Mouse (Mus musculus) C2C12 (cell line): ENCODE results near the gene Zbtb8a.

Experiments
- CEBPB ChIP-seq: IDR thresholded peaks from one replicate; pipeline ENCODE4 v1.6.1; 2011; ENCODE audit warnings: low read depth, mild to moderate bottlenecking, control low read depth, moderate library complexity
- CTCF ChIP-seq: IDR thresholded peaks from one replicate; pipeline ENCODE4 v1.5.1; 2011; ENCODE audit not compliant: control insufficient read depth, insufficient read depth, insufficient read length
- MYOD1 ChIP-seq: IDR thresholded peaks from one replicate; pipeline ENCODE4 v1.6.1; 2011; ENCODE audit warnings: low read depth; ENCODE audit not compliant: control insufficient read depth, insufficient read length

DNA sequence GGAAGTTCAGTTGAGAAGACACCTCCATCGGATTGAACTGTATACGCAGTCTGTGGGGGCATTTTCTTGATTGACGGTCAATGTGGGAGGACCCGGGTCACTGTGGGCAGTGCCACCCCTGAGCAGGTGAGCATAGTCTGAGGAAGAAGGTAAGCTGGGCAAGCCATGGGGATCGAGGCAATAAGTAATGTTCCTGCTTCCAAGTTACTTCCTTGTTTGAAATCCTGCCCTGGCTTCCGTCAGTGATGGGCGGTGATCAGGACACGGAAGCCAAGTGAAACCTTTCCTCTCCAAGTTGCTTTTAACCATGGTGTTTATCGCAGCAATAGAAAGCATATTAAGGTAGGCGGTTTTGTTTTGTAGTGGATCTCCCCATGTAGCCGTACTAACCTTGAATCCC lies 7.8 kb upstream of the Zbtb8a start:
- TF ChIP-seq MYOD1 = no peak
- no peak for TF ChIP-seq CEBPB
- no peak for TF ChIP-seq CTCF
